Mouse (Mus musculus) frontal cortex, adult (tissue): ENCODE results near the gene Osbpl3.

Experiments used
- ATAC-seq: cut with Nextera tagmentation; 2 replicates; pipeline ENCODE4 v1.9.2; 2017; ENCODE audit warnings: mild to moderate bottlenecking, moderate library complexity, mixed read lengths; ENCODE audit not compliant: low TSS enrichment

Gene Osbpl3

DNA sequence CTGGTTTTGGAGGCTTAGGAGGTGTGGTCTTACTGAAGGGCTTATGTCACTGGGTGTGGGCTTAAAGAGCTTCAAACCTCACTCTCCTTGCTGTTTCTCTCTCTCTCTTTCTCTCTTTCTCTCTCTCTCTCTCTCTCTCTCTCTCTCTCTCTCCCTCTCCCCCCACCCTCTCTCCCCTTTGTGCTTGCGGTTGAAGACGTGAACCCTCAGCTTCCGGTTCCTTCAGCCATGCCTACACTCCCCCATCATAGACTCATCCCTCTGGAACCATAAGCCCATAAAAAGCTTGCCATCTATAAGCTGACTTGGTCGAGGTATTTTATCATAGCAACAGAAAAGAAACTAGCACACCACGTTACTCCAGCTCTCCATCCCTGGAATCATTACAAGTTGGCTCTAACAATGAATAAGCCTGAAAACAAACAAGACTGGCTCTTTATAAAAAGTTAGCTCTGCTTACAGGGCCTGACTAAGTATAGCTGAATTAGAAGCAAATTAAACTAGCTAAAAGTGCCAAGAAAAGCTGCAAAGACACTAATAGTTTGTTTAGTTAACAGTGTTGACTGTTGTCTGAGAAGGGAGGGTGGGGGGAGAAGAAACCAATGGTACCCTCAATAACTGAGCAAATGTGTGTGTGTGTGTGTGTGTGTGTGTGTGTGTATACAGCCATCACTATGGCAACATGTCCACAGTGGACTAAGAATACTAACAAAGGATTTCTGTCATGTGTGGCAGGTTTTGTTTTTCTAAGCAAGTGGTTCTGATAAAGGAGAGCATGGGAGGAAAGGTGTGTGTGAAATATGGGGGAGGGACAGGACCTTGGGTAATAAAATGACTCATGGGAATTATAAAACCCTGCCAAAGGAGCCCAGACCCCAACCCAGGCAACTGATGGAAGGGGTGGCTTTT is 83.2 kb downstream of the Osbpl3 start:
- ATAC-seq = peak; percentile 35; the same call in 1 of the 2 replicates

DNA sequence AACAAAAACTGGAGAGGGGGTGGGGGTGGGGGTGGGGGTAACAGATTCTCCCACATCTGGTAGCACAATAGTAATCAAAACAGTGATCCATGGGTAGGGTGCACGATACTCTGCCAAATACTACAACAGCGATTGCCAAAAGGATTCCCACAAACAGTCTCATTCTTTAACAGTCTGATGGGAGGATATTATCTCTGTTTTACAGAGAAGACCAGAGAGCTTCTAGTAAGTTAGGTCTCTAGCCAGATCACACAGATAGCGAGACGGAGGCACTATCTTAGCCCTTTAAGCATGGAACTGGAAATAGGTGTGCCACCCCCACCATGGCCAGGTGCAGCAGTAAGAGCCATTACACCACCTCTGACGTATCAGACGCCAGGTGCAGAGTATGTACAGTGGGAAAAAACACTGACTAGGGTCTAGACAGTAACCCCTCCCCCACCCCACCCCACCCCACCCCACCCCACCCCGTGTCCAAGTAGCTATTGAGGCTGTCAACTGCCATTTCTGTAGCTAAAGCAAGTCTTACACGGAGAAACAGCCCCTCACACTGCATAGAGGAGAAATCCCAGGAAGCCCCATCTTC is 84.4 kb downstream of the Osbpl3 start:
- no peak for ATAC-seq

GRCm38 (mm10) chr6:50368502-50369292 is 87.3 kb downstream of the Osbpl3 start:
- ATAC-seq = no peak

GRCm38 (mm10) chr6:50367836-50368235 is 88.2 kb downstream of the Osbpl3 start:
- no peak for ATAC-seq

DNA sequence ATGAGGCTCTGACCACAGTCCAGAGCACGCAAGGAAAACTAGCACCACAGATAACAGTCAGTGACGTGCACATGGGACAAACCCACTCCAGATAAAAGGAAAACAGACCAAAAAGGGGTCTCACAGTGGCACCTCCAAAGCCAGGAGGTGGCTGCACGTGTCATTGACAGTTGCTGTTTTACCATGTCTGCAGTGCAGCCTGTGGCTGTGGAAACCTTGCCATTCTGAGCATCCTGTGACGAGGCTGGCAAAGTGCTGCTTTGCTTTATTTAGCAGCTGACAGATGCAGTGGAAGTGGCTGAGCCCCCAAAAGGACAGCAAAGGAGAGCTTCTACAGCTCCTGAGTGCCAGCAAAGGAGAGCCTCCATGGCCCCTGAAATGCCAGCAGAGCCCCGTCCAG is 89.3 kb downstream of the Osbpl3 start:
- peak; percentile 77 for ATAC-seq

- peak; percentile 24 for ATAC-seq
Observed at GRCm38 (mm10) chr6:50366319-50366718, 89.7 kb downstream of the Osbpl3 start.

DNA sequence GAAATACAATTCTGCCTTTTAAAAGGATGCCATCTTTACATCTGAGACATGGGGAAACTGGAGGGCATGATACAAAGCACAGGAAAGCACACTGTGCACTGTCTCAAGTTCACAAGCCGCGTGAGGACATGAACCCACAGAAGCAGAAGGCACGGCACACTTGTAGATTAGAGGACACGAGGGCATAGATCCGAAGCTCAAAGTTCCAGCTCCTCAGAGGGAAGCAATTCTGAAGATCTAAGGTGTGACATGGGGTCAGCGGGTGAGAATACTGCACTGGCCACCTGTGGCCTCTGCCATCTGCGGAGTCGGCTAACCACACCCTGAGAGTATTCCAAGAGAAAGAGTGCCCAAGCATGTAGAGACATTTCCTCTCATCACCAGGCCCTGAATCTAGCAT is 91.6 kb downstream of the Osbpl3 start:
- ATAC-seq = no peak

GRCm38 (mm10) chr6:50363385-50363784 is 92.6 kb downstream of the Osbpl3 start:
- no peak for ATAC-seq

DNA sequence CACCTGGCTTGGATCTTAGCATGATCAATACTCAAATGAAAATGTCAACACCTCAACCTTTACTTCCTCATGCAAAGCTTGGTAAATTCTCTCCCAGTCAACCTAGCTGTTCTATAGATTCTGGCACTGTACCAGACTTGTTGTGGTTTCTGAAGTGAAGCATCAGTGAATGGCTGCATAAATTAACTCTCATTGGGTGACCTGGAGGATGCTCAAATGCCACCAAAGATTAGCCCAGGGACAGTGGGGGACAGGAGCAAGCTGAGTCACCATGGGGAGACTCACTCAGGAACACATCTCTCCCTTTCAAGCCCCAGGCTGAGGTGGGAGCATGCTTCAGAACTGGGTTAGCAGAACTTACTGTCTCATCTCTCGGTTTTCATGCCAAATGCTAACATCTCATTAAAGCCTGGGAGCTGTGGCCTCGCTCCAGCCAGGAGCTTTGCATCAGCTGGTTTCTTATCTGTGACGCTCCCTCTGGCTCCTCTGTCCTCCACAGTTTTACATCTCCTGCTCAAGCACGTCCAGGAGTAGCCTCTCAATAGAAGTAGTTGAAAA is 93.2 kb downstream of the Osbpl3 start:
- ATAC-seq = peak; percentile 41

DNA sequence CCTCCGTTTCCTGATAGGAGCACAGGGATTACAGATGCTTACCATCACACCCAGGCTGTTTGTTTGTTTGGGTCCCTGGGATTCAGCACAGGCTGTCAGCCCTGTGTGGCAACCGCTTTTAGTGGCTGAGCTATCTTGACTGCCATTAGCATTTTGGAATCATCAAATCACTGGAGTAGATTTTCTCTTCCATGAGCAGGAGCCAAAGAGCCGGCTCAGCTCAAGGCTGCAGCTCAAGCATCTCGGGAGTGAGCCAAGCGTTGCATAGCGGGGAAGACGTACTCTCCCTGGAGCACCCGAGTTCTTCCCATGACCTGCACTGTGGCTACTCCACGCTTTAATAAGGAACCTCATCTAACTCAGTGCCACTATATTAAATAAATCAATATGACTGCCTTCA is 93.8 kb downstream of the Osbpl3 start:
- ATAC-seq = peak; percentile 7; the same call in 1 of the 2 replicates

DNA sequence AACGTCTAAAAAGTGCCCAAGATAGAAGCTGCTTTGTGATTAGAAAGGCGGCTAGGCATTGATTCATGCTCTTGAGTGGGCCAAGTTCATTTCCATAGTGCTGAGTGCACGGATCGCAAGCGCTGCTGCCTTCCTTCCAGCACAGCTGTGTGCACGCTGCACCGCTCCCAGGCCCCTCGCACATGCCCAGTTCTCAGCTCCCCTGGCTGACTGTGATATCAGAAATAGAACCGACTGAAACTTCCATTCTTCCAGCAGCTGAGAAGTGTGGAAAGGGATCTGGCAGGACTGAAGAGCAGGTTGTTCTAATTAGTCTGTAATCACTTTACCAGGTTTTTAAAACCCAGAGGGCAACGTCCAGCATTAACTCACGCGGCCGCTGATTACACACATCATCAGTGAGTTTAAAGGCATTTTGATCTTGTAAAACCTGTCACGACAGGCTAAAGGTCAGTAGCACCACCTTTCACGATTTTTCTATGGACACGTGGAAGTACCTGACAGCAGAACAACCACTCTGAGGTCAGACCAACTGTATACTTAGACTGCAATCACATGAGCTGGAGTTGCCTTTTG is 97.8 kb downstream of the Osbpl3 start:
- ATAC-seq = peak; percentile 67

- ATAC-seq = peak; percentile 54
Observed at GRCm38 (mm10) chr6:50354688-50355660, 101.0 kb downstream of the Osbpl3 start.

GRCm38 (mm10) chr6:50352812-50353211 is 103.2 kb downstream of the Osbpl3 start:
- no peak for ATAC-seq

- no peak for ATAC-seq
Observed at GRCm38 (mm10) chr6:50350911-50351310, 105.1 kb downstream of the Osbpl3 start.

DNA sequence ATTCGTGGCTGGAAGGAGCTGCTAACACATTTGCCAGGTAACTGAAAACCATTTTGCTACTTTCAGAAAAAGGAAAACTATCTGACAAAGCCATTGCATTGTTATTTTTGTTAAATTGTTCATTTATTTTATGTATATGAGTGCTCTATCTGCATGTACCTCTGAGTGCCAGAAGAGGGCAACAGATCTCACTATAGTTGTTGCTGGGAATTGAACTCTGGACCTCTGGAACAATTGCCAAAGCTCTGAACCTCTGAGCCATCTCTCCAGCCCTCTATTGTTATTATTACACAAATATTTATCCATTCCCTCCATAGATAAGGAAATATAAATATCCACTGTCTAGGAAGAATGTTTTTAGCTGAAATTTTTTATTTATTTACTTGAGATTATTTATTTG is 107.4 kb downstream of the Osbpl3 start:
- no peak for ATAC-seq

DNA sequence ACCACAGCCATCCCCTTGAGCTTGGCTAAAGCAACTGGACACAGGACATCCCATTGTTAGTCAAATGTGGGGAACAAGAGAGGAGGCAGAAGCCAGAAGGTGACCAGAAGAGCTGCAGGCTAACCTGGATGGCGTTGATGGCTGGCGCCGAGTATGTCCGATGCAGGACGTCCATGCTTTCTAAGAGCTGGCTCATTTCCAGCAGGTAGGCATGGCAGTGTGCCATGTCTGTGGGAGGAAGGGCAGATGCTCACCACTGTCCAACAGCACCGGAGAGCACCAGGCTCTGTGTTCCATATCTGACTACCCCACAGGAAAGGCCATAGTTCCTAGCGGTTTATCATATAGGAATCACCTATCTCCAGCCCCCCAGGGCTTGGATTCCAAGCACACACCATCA is 109.8 kb downstream of the Osbpl3 start:
- ATAC-seq = no peak

DNA sequence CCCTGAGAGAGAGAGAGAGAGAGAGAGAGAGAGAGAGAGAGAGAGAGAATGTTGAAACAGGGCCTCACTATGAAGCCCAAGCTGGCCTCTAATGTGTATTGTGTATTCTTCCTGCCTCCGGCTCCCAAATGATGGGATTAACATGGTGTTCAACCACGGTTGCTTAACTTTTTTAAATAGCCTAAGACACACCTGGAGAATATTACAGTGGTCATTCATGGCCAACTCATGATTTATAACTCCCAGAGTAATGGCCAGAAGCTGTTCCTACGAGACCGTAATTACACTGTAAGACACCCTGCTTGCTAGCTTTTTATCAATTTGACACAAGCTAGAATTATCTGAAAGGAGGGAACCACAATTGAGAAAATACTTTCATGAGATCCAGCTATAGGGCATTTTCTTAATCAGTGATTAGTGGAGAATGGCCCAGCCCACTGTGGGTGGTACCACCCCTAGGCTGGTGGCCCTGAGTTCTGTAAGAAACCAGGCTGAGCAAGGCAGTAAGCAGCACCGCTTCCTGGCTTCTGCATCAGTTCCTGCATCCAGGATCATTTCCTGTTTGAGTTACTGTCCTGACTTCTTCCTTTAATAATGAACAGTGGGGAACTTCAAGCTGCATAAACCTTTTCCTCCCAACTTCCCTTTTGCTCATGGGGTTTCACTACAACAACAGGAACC is 115.6 kb downstream of the Osbpl3 start:
- no peak for ATAC-seq

- ATAC-seq = no peak
Observed at GRCm38 (mm10) chr6:50337431-50337830, 118.6 kb downstream of the Osbpl3 start.

DNA sequence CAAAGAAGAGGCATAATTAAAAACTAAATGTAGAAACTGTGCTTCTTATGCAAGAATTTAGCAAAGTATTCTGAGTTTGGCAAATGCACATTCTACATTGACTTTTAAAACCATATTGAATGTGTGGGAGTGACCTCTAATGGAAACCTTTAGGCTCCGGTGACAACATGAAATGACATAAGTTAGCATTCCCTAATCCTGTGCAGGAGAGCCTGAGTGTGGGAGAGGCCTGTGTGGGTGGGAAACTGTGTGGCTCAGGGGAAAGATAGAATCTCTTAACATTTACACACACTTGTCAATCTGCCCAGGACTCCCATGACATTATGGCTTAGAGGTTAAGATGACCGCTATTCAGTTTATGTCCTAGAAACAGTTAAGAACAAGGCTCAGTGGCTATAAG is 119.6 kb downstream of the Osbpl3 start:
- ATAC-seq = no peak
